Mouse (Mus musculus) megakaryocyte, embryonic 14.5 days (primary cell): ENCODE results near the gene Plcg2.

Experiments used
- FLI1 ChIP-seq: IDR thresholded peaks from 2 replicates; pipeline ENCODE4 v1.6.1; 2012; ENCODE audit warnings: low read length, inconsistent platforms, mixed read lengths
- GATA1 ChIP-seq: IDR thresholded peaks from 3 replicates; pipeline ENCODE4 v1.6.1; 2012; ENCODE audit warnings: mixed read lengths, low read length, inconsistent platforms, borderline replicate concordance

GRCm38 (mm10) chr8:117593862-117594261 is 95.8 kb downstream of the Plcg2 start:
- TF ChIP-seq GATA1 (no peak), FLI1 (no peak)
